Mouse (Mus musculus) liver, embryonic 18 days (tissue): ENCODE results near the gene Stim1. TPM values are rescaled to one million over a fixed set of nuclear protein-coding genes. Genes with fewer than 3 reads are reported as not detected.

Experiments used
- polyA plus RNA-seq: library from polyadenylated mRNA; depleted of rRNA; stranded (reverse); fragments of >200 nt; gene quantifications from 2 replicates; pipeline ENCODE4 v1.2.3, GENCODE M21; 2012; rRNA removed

Stim1 gene
- polyA plus RNA-seq = 10.8 and 12.6 TPM in 2 replicates

GRCm38 (mm10) chr7:102267601-102268394 is at the start of gene Stim1:
Stim1 (plus strand) TSS chr7:102267806.

GRCm38 (mm10) chr7:102255954-102256353 is 11.7 kb upstream of the Stim1 start, which contains the start of gene Rhog:
Rhog (minus strand) TSS chr7:102256054.

GRCm38 (mm10) chr7:102441657-102442391 is 174.2 kb downstream of the Stim1 start, which contains the start of gene Rrm1:
Rrm1 (plus strand) TSS chr7:102441695.

GRCm38 (mm10) chr7:102481579-102481978 is 214.0 kb downstream of the Stim1 start, which contains the start of gene Olfr543:
Olfr543 (minus strand) TSS chr7:102481679.

Other genes with a start within 250 kb of the Stim1 start
- 31.9 and 35.6 TPM in 2 replicates for gene Il18bp, start 249.1 kb upstream of the Stim1 start, polyA plus RNA-seq
- 17.7 and 20.7 TPM in 2 replicates for gene Rnf121, start 202.3 kb upstream of the Stim1 start, polyA plus RNA-seq
- 8.8 and 12.2 TPM in 2 replicates for gene Xndc1, start 202.3 kb upstream of the Stim1 start, polyA plus RNA-seq
- gene Xntrpc, start 202.1 kb upstream of the Stim1 start, polyA plus RNA-seq = 1.00 and 1.0 TPM in 2 replicates
- 0.10 TPM in 1 of 2 replicates, not detected in the other for gene Trpc2, start 184.7 kb upstream of the Stim1 start, polyA plus RNA-seq
- 0.02 and 0.07 TPM in 2 replicates for gene Art1, start 166.1 kb upstream of the Stim1 start, polyA plus RNA-seq
- 0.02 and 0.10 TPM in 2 replicates for gene Art5, start 158.3 kb upstream of the Stim1 start, polyA plus RNA-seq
- 0.01 TPM in 1 of 2 replicates, not detected in the other for gene Chrna10, start 151.0 kb upstream of the Stim1 start, polyA plus RNA-seq
- 5.9 and 6.5 TPM in 2 replicates for gene Nup98, start 57.6 kb upstream of the Stim1 start, polyA plus RNA-seq
- gene Pgap2, start 57.6 kb upstream of the Stim1 start, polyA plus RNA-seq = 19.6 and 20.5 TPM in 2 replicates
- gene Rhog, start 11.8 kb upstream of the Stim1 start, polyA plus RNA-seq = 30.6 and 31.5 TPM in 2 replicates
- gene Rrm1, start 173.9 kb downstream of the Stim1 start, polyA plus RNA-seq = 46.4 and 47.7 TPM in 2 replicates
- not detected in 2 replicates for gene Olfr543, start 213.9 kb downstream of the Stim1 start, polyA plus RNA-seq
- gene Olfr544, start 220.5 kb downstream of the Stim1 start, polyA plus RNA-seq = not detected in 2 replicates
- not detected in 2 replicates for gene Olfr545, start 231.8 kb downstream of the Stim1 start, polyA plus RNA-seq